Mouse (Mus musculus) urinary bladder, adult 2 months (tissue): ENCODE results near the gene Myh2. TPM values are rescaled to one million over a fixed set of nuclear protein-coding genes. Genes with fewer than 3 reads are reported as not detected.

Source experiments
- DNase-seq: peaks from one replicate; pipeline ENCODE4 v3.0.0; 2022; ENCODE audit warnings: low spot score
- polyA plus RNA-seq: library from polyadenylated mRNA; depleted of rRNA; stranded (reverse); fragments of >200 nt; gene quantifications from 2 replicates; pipeline ENCODE4 v1.2.3, GENCODE M21; 2012; rRNA removed

Myh2 gene
- 2.0 and 2.9 TPM in 2 replicates for polyA plus RNA-seq

- DNase-seq = no peak
Observed at GRCm38 (mm10) chr11:67170727-67171126, at the start of gene Myh2. TSS of gene Myh2 (plus strand) at chr11:67171027.

GRCm38 (mm10) chr11:67124943-67125342 lies 45.9 kb upstream of the Myh2 start:
- DNase-seq = no peak

GRCm38 (mm10) chr11:67125361-67125760 lies 45.5 kb upstream of the Myh2 start:
- no peak for DNase-seq

GRCm38 (mm10) chr11:67133526-67133925 lies 37.3 kb upstream of the Myh2 start:
- DNase-seq = no peak

GRCm38 (mm10) chr11:67134654-67135053 lies 36.2 kb upstream of the Myh2 start:
- DNase-seq = no peak

- no peak for DNase-seq
Observed at GRCm38 (mm10) chr11:67135532-67135931, 35.3 kb upstream of the Myh2 start.

GRCm38 (mm10) chr11:67139556-67139955 lies 31.3 kb upstream of the Myh2 start:
- DNase-seq = no peak

- DNase-seq = no peak
Observed at GRCm38 (mm10) chr11:67140175-67140574, 30.7 kb upstream of the Myh2 start.

- DNase-seq = no peak
Observed at GRCm38 (mm10) chr11:67141031-67141430, 29.8 kb upstream of the Myh2 start.

- DNase-seq = no peak
Observed at GRCm38 (mm10) chr11:67142047-67142446, 28.8 kb upstream of the Myh2 start.

GRCm38 (mm10) chr11:67143065-67143464 lies 27.8 kb upstream of the Myh2 start:
- no peak for DNase-seq

GRCm38 (mm10) chr11:67143863-67144498 lies 26.8 kb upstream of the Myh2 start:
- DNase-seq = no peak

GRCm38 (mm10) chr11:67144559-67145265 lies 26.1 kb upstream of the Myh2 start:
- no peak for DNase-seq

- no peak for DNase-seq
Observed at GRCm38 (mm10) chr11:67145482-67146408, 25.1 kb upstream of the Myh2 start.

GRCm38 (mm10) chr11:67146409-67147282 lies 24.2 kb upstream of the Myh2 start:
- no peak for DNase-seq

- no peak for DNase-seq
Observed at GRCm38 (mm10) chr11:67147283-67147921, 23.4 kb upstream of the Myh2 start.

- no peak for DNase-seq
Observed at GRCm38 (mm10) chr11:67148286-67149012, 22.4 kb upstream of the Myh2 start.

GRCm38 (mm10) chr11:67150237-67150636 lies 20.6 kb upstream of the Myh2 start:
- no peak for DNase-seq

- DNase-seq = no peak
Observed at GRCm38 (mm10) chr11:67151159-67151558, 19.7 kb upstream of the Myh2 start.
